Mouse (Mus musculus): Measurements from ENCODE around the gene Msh5.
"Not testable (repeated sequence)": the region's sequence is repeated elsewhere in the genome, so short reads cannot be mapped to it uniquely, and the experiment has no call there.

Msh5 gene

GRCm38 (mm10) chr17:35002153-35002865 lies 44.2 kb downstream of the Msh5 start:
- DNase-seq (ENCODE audit: low spot score) = no peak

- no peak for DNase-seq (ENCODE audit: low spot score)
Observed at GRCm38 (mm10) chr17:35001452-35002152, 44.9 kb downstream of the Msh5 start.

DNA sequence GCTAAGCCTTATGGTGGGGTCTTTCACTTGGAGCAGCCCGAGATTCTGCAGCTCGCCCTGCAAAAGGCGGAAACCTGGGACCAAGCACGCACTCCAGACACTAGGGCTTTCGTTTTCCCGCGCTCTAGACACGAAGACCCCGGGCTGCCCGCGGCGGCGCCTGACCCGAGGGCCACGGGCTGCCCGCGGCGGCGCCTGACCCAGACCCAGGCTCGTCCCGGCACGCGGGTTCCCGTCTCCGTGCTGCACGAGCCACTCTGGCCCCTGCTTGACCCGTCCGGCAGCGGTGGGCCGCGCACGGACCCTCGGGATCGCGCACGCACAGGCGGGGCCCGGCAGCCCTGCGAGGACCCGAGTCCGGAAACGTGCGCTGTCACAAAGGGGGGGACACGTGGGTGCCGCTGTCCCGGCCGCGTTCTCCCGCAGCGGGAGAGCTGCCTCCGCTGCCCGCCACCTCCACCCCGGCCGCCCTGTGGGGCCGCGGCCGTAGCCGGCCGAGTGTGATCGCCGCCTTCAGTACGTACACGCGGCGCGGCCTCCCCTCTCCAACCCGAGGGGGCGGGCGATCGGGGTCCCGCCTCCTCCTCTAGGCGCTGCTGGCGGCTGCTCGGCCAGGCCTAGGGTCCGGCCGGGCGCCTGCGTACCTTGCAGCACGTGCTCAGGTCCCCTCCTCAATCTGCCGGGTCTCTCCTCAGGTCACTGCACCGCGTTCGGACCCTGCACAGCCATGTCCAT lies 45.7 kb downstream of the Msh5 start, which contains the start of gene Vars:
Gene Vars (plus strand): TSS at position 271 of the 735 bp plus-strand sequence.
- DNase-seq (ENCODE audit: low spot score) = peak; percentile 49

GRCm38 (mm10) chr17:34999871-35000716 lies 46.5 kb downstream of the Msh5 start:
- DNase-seq (ENCODE audit: low spot score) = not testable (repeated sequence)

DNA sequence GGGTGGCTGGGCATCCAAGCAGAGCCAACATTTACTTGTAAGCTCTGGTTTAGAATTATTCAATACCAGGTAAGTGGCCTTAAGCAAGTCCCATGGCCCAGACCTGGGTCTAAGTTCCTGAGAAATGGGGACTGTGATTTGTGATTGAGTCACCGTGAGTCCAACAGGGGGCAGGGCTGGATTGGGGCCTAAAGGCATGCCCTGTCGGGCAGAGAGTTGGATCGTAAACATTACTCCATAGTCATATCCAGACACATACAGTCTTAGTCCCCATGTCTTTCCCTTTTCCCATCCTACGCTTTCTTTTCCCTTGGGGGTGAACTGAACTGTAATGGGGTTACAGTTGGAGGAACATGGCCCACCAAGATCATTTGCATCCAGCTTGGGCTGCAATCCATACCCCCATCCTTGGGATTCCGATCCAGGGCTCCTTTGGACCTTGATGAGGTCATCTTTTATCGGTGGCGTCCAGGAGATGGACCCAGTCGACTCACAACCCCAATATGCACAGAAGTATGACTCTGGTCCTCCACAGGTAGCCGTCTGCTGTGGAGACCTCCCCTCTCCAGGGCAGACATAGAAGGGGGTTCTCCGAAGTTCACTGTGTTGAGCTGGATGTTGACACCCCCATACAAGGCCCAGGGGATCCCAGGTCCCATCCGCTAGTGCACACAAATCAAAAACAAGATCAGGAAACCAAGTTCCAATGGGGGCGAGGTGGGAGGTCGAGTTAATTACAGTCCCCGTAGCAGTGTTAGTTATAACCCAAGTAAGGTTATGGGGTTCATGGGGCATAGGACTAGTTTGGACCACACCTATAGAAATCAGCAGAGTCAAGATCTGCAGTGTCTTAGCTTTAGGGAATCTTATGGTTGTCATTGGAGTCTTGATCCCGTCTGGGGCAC lies 47.8 kb downstream of the Msh5 start:
- DNase-seq (ENCODE audit: low spot score) = no peak

- DNase-seq (ENCODE audit: low spot score) = no peak
Observed at GRCm38 (mm10) chr17:34997142-34997483, 49.4 kb downstream of the Msh5 start.

DNA sequence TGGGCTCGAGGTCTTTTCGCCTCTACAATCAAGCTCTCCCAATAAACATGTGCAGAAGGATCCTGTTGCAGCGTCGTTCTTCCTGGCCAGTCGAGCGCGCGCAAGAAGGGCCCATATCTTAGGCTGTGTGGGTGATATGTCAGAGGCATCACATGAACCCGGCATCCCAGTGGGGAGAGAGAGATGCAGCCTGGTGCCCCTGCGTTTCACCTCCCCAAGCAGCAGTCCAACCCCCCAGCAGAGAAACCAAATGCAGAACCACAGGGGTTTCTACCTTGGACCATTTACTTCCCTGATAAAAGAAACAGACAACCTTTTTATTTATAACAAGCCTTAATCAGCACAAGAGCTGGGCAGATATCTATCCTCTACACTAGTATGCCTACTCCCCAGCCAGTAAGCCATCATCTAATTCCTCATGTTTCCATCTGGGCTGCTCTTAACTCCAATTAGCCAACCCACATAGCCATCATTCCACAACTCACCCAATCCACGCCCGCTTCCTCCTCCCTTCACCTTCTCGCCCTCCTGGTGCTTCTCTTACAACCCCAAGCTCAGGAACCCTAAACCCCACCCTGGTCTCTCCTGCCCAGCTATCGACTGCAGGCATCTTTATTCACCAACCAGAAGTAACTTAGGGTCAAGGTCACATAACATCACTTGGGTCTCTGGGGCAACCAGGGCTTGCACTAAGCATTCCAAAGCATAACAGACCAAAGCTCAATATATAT lies 50.0 kb downstream of the Msh5 start:
- DNase-seq (ENCODE audit: low spot score) = no peak

GRCm38 (mm10) chr17:34995927-34996326 lies 50.6 kb downstream of the Msh5 start:
- not testable (repeated sequence) for DNase-seq (ENCODE audit: low spot score)

- DNase-seq (ENCODE audit: low spot score) = not testable (repeated sequence)
Observed at GRCm38 (mm10) chr17:34995192-34995591, 51.4 kb downstream of the Msh5 start.

DNA sequence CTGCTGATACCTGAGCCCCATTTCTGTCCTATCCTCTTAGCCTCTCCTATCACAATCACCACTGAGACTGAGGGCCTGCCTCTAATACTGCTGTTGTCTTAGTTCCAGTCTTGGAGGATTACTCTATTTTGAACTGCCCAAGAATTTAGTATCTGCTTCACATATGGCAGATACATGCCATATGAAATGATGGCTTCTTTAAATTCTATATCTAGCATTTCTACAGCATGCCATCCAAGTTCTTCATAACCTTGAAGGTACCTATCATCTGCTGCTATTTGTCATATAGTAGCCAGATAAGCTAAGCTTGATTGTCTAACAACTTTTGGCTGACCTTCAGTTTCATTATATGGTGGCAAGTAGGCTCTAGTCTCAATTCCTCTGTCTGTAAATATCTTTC lies 51.8 kb downstream of the Msh5 start:
- no peak for DNase-seq (ENCODE audit: low spot score)

GRCm38 (mm10) chr17:34984218-34984617 lies 62.3 kb downstream of the Msh5 start:
- DNase-seq (ENCODE audit: low spot score) = no peak

- DNase-seq (ENCODE audit: low spot score) = no peak
Observed at GRCm38 (mm10) chr17:34982328-34982727, 64.2 kb downstream of the Msh5 start.

- peak; percentile 80 for DNase-seq (ENCODE audit: low spot score)
Observed at GRCm38 (mm10) chr17:34981690-34982180, 64.8 kb downstream of the Msh5 start, which contains the start of gene Lsm2. Gene Lsm2, plus strand, starts transcription at chr17:34981862.

DNA sequence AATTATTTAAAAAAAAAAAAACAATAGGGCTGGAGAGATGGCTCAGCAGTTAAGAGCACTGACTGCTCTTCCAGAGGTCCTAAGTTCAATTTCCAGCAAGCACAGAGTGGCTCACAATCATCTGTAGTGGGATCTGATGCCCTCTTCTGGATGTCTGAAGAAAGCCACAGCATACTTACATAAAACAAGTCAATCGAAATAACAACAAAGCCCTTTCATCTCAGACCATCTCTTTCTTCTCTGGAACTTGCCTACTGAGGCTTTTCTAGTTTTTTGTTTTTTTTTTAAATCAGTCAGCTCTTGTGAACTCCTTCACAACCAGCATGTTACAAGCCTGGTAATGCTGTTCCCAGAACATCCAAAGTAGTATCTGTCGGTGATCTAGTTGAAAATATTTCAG lies 65.9 kb downstream of the Msh5 start:
- DNase-seq (ENCODE audit: low spot score) = no peak

- DNase-seq (ENCODE audit: low spot score) = no peak
Observed at GRCm38 (mm10) chr17:34979631-34980030, 66.9 kb downstream of the Msh5 start.
